Mouse (Mus musculus) megakaryocyte-erythroid progenitor cell, adult 5 weeks (primary cell): ENCODE measurements around the gene Gm49392. TPM values are rescaled to one million over a fixed set of nuclear protein-coding genes. Genes with fewer than 3 reads are reported as not detected.

Experiments used
- polyA plus RNA-seq: library from polyadenylated mRNA; stranded (reverse); fragments of >175 nt; gene quantifications from 2 replicates; pipeline ENCODE4 v1.2.3, GENCODE M21; 2012

Gene Gm49392
- polyA plus RNA-seq = 0.39 TPM in 2 replicates

DNA sequence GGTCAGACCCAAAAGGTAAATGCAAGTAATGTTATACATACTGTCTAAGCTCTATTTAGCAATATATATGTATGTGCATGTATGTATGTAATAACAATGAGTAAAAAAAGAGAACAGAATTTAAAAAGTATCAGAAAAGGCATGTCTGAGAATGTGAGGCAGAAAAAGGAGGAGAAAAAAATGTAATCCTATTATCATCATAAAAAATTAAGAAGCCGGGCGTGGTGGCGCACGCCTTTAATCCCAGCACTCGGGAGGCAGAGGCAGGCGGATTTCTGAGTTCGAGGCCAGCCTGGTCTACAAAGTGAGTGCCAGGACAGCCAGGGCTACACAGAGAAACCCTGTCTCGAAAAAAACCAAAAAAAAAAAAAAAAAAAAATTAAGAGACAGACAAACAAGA is at the start of gene Gm49392:
Gm49392 (minus strand) TSS at position 101 of the 400 bp plus-strand sequence.

DNA sequence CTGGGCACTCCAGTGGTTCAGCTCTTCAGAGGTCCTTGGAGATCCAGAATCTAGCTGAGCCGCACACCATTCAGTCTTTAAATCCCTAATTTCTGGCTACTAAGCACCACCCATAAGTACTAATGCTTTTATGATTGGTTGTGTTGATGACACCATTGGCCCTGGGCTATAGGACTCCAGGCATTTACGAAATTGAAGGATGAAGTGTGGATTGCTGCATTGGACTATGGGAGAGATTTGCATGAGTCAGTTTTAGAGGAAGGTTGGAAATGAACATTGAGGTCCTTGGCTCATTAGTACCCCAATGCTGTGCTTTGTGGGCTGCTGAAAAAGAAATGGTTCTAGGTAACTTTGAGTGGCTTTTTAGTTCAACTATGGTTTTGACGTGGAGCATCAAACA is 45.2 kb upstream of the Gm49392 start, which contains the start of gene Tpbpa:
Tpbpa (minus strand) TSS at position 101 of the 400 bp plus-strand sequence.

DNA sequence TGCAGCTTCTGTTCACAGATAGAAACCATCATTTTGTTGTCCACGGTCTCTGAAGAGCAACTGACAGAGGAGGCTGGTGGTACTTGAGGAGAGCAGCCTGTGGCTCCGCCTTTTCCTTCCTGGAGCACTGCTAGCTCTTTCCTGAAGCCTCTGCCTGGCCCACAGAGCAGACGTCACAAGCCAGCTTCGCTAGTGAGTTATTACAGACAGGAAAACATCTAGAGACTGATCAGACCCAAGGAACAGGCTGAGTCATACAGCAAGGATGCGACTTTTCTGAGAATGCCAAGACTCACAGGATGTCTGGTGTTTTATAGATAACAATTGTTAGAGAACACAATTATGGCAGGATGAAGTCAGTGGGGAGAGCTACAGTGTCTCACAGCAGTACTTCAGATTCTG is 39.8 kb upstream of the Gm49392 start, which contains the start of the genes Gm49391 and Ctla2a:
Gm49391 (minus strand) TSS at position 72 of the 402 bp plus-strand sequence.
Ctla2a (minus strand) TSS at position 126 of the 402 bp plus-strand sequence.

DNA sequence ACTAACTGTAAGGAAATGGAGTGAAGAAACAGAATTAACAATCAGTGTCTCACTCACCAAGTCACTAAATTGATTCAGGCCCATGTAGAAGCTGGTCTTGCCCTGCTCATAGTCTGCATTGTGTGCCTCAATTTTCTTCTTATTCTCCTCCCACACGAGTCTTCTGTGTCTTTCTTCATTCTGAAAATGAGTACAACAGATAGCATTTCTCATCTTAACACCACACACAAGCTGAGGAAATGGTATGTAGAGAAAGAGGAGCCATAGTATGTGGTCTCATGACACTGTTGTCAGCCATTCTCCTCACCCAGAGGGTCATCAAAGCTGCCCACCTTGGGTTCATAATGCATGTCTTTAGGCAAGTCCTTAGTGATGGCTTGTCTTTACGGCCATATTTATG is 38.8 kb upstream of the Gm49392 start, which contains the start of gene Gm49393:
Gm49393 (minus strand) TSS at position 101 of the 400 bp plus-strand sequence.

DNA sequence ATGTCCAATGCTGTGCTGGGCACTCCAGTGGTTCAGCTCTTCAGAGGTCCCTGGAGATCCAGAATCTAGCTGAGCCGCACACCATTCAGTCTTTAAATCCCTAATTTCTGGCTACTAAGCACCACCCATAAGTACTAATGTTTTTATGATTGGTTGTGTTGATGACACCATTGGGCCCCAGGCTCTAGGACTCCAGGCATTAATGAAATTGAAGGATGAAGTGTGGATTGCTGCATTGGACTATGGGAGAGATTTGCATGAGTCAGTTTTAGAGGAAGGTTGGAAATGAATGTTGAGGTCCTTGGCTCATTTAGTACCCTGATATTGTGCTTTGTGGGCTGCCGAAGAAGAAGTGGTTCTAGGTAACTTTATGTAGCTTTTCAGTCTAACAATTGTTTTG is 8.1 kb upstream of the Gm49392 start, which contains the start of gene Tpbpb:
Tpbpb (minus strand) TSS at position 101 of the 400 bp plus-strand sequence.

DNA sequence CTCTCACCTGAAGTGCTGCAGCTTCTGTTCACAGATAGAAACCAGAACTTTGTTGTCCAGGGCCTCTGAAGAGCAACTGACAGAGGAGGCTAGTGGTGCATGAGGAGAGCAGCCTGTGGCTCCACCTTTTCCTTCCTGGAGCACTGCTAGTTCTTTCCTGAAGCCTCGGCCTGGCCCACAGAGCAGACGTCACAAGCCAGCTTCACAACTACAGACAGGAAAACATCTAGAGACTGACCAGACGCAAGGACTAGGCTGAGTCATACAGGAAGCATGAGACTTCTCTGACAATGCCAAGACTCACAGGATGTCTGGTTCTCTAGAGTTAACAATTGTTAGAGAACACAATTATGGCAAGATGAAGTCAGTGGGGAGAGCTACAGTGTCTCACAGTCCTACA is 634 bp upstream of the Gm49392 start, which contains the start of gene Ctla2b:
Ctla2b (minus strand) TSS at position 120 of the 400 bp plus-strand sequence.

DNA sequence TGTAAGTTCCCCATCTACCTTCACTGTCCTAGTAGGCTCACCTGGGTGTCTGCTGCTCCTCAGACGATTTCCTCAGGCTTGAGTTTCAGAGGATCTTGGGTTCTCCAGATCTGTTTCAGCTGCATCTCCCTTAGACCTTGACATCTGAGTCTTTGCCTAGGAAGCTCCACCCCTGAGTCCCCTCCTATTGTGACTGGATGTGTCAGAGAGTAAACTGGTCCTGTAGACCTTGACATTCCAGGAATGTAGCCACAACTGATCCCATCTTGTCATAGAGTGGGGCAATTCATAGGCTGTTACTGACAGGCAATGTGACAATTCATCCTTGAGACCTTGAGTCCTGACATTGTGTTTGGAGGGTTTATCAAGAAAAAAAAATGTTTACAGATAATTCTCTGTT is 32.4 kb downstream of the Gm49392 start, which contains the start of gene 4930486L24Rik:
4930486L24Rik (minus strand) TSS at position 195 of the 400 bp plus-strand sequence.

DNA sequence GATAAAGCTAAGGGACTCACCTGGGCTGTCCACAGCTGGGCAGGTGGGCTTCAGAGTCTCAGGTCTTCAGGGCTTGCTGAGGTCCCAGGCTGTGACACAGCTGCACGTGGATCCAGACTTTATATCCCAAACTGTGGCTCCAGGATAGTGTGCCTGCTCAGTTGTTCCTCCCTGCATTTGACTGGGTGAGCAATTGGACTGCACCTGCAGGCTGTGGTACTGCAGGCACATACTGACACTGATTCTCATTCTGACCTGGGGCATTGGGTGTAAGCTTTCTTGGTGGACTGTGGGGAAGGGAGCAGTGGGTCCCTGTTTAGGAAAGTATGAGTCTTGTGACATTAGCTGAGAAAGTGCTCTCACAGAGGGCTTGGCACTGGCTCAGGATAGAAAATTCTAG is 93.9 kb downstream of the Gm49392 start, which contains the start of gene Ctsll3:
Ctsll3 (minus strand) TSS at position 101 of the 400 bp plus-strand sequence.

Other genes starting within 250 kb of the Gm49392 start
- not detected in 2 replicates for gene BC051665, start 110.5 kb downstream of the Gm49392 start, polyA plus RNA-seq
- not detected in 2 replicates for gene Ctsll3, start 94.0 kb downstream of the Gm49392 start, polyA plus RNA-seq
- gene 4930486L24Rik, start 32.4 kb downstream of the Gm49392 start, polyA plus RNA-seq = not detected in 2 replicates
- gene Ctla2b, start 553 bp upstream of the Gm49392 start, polyA plus RNA-seq = 0.53 and 0.96 TPM in 2 replicates
- not detected in 2 replicates for gene Tpbpb, start 8.0 kb upstream of the Gm49392 start, polyA plus RNA-seq
- gene Gm49393, start 38.7 kb upstream of the Gm49392 start, polyA plus RNA-seq = not detected in 2 replicates
- not detected in 2 replicates for gene Gm49391, start 39.7 kb upstream of the Gm49392 start, polyA plus RNA-seq
- 15.8 and 17.1 TPM in 2 replicates for gene Ctla2a, start 39.7 kb upstream of the Gm49392 start, polyA plus RNA-seq
- not detected in 2 replicates for gene Tpbpa, start 45.1 kb upstream of the Gm49392 start, polyA plus RNA-seq
- gene Ctsj, start 109.1 kb upstream of the Gm49392 start, polyA plus RNA-seq = not detected in 2 replicates
- not detected in 2 replicates for gene Ctsq, start 143.7 kb upstream of the Gm49392 start, polyA plus RNA-seq